Mouse (Mus musculus): ENCODE measurements at regions not wholly inside any gene's neighbourhood (a gene's known extent, or its start where the extent isn't known, plus 50 kb on each side); places are given as distances from the start of the nearest gene placed in this dataset.

DNA sequence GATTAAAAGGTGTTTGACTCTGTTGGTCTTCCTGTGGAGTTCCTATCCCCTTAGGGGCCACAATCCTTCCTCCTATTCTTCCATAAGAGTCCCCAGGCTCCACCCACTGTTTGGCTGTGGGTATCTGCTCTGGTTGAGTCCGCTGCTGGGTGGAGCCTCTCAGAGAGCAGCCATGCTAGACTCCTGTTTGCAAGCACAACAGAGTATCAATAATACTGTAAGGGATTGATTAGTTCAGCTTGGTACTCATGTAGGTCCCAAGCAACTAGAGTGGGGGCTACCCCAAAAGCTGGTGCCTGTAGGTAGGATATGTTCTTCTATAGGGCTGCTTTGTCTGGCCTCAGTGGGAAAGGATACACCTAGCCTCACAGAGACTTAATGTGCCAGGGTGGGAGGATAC is 113.0 kb downstream of the Spata18 start:
- Histone ChIP-seq H3K4me3 (replicated peaks) (no peak overlapping the region), H3K9ac (replicated peaks) (no peak overlapping the region), H3K27ac (replicated peaks) (no peak overlapping the region), H3K4me1 (peaks cover 2% of the 10 kb centered on the region; the same call in 1 of the 2 replicates), H3K4me2 (no peak overlapping the region), H3K9me3 (replicated peaks) (no peaks in the 10 kb centered on the region), H3K36me3 (no peaks in the 10 kb centered on the region), H3K27me3 (replicated peaks) (no peaks in the 10 kb centered on the region)
- ATAC-seq (ENCODE audit: low FRiP score) = no peak
- 86% methylated on average over 1 of the region's 1 CpGs for WGBS

DNA sequence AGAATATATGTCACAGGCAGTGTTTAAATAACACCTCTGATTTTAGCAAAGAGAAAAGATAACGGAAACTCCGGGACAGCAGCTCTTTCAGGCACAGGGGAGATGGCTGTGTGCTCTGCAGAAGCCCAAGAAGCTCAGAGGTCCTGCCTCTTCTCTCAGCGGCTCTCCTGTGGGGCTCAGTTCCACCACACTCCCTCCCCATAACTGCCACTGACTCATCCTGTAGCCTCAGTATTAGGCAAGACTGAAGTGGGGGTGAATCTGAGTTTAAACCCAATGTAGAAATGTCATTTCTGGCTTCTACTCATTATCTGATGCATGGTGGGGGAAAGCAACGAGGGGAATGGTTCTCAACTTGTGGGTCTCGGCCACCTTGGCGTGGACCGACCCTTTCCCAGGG is 114.3 kb downstream of the Spata18 start:
- Histone ChIP-seq H3K27me3 (replicated peaks) (no peaks in the 10 kb centered on the region), H3K4me2 (no peak overlapping the region), H3K9me3 (replicated peaks) (no peaks in the 10 kb centered on the region), H3K4me3 (replicated peaks) (no peak overlapping the region), H3K4me1 (peaks cover 2% of the 10 kb centered on the region; the same call in 1 of the 2 replicates), H3K9ac (replicated peaks) (no peak overlapping the region), H3K27ac (replicated peaks) (no peak overlapping the region), H3K36me3 (no peaks in the 10 kb centered on the region)
- 92% methylated on average over 7 of the region's 7 CpGs for WGBS
- ATAC-seq (ENCODE audit: low FRiP score) = no peak

DNA sequence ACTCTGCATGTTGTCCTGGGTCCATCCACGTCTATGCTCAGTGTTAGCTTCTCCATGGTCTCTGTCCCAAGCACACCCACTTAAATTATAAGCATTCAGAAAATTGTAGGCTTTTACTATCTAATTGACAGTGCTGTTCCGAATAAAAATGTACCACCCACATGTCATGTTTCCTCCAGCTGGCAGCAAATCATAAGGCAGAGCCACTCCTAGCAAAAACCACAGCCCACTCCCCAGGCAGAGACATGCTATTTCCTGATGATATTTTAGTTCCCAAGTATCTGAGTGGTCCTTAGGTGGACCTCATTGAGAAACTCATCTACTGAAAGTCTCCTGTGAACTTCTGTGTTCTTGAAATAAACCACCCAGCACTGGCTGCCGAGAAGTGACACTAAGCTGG is 117.1 kb downstream of the Spata18 start:
- no peaks in the 10 kb centered on the region for H3K36me3 ChIP-seq
- no peak overlapping the region for H3K9ac ChIP-seq (replicated peaks)
- no peaks in the 10 kb centered on the region for H3K4me1 ChIP-seq
- WGBS = 73% methylated on average over 3 of the region's 3 CpGs
- ATAC-seq (ENCODE audit: low FRiP score) = no peak
- no peak overlapping the region for H3K4me2 ChIP-seq
- no peak overlapping the region for H3K27ac ChIP-seq (replicated peaks)
- H3K4me3 ChIP-seq (replicated peaks) = no peak overlapping the region
- H3K9me3 ChIP-seq (replicated peaks) = no peaks in the 10 kb centered on the region
- no peaks in the 10 kb centered on the region for H3K27me3 ChIP-seq (replicated peaks)

DNA sequence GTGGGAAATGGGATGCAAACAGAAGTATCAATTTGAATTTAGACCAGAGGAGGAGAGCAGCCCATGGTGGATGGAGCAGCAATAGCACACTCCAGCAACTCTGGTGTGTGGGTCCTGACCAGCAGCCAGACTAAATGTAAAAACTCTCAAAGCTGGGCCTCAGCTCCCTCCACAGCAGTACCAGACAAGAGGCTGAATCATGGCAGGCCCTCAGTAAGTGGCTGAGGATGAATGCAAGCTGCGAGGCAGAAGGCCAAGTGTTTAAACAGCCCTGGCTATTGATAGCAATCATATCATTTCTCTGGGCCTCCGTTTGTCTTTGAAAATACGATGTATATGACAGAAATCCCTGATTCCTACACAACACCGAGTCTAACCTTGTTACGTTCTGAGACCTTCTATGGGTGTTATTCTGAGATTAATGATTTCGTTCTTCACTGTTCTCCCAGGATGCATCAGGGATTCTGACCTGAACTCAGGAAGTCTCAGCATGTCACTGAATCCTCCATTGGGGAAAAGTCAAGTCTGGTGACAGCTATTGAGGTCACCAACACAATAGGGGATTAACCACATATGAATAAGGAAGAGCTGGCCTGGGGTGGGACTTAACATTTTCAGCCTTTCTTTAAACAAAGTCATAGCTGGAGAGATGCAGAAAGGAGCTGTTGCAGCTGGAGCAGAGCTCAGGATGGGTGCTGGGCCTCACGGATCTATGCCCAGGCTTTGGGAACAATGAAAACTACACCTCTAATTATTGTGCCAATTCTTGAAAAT is 124.8 kb downstream of the Spata18 start:
- 84% methylated on average over 7 of the region's 7 CpGs for WGBS
- Histone ChIP-seq H3K27ac (replicated peaks) (no peak overlapping the region), H3K4me1 (no peaks in the 10 kb centered on the region), H3K36me3 (no peaks in the 10 kb centered on the region), H3K9ac (replicated peaks) (no peak overlapping the region), H3K4me3 (replicated peaks) (no peak overlapping the region), H3K9me3 (replicated peaks) (no peaks in the 10 kb centered on the region), H3K4me2 (no peak overlapping the region), H3K27me3 (replicated peaks) (no peaks in the 10 kb centered on the region)
- ATAC-seq (ENCODE audit: low FRiP score) = no peak

DNA sequence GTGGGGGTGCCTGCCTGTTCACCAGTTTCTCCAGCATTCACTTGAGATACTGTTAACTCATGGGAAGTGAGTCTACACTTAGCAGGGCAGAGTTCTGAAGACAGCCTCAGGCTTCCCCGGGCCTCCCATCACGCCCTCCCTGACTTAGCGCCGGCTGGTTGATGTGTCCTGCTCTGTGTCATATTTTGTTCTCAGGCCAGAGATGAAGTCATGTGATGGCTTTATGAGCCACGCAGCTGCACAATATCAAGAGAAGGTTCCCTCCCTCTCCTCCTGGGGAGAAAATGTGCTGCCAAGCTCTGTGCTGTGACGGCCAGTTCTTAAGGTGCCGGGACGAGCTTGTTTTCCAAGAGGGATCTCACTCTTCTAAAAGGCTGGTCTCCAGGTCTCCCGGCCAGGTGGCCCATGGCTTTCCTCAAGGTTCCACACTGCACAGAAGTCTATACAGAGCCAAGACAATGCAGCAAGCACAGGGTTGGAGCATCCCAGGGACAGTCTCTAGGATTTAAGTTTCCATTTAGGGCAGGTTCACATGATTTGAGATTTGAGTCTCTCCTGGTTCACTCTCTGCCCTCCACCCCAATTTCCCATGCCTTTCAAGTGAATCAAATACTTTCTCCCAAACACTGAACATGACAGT is 126.2 kb downstream of the Spata18 start:
- no peak for ATAC-seq (ENCODE audit: low FRiP score)
- Histone ChIP-seq H3K9me3 (replicated peaks) (no peaks in the 10 kb centered on the region), H3K4me3 (replicated peaks) (no peak overlapping the region), H3K4me2 (no peak overlapping the region), H3K36me3 (no peaks in the 10 kb centered on the region), H3K27me3 (replicated peaks) (no peaks in the 10 kb centered on the region), H3K4me1 (peaks cover 3% of the 10 kb centered on the region; the same call in 1 of the 2 replicates), H3K27ac (replicated peaks) (no peak overlapping the region), H3K9ac (replicated peaks) (no peak overlapping the region)
- 84% methylated on average over 9 of the region's 9 CpGs for WGBS

DNA sequence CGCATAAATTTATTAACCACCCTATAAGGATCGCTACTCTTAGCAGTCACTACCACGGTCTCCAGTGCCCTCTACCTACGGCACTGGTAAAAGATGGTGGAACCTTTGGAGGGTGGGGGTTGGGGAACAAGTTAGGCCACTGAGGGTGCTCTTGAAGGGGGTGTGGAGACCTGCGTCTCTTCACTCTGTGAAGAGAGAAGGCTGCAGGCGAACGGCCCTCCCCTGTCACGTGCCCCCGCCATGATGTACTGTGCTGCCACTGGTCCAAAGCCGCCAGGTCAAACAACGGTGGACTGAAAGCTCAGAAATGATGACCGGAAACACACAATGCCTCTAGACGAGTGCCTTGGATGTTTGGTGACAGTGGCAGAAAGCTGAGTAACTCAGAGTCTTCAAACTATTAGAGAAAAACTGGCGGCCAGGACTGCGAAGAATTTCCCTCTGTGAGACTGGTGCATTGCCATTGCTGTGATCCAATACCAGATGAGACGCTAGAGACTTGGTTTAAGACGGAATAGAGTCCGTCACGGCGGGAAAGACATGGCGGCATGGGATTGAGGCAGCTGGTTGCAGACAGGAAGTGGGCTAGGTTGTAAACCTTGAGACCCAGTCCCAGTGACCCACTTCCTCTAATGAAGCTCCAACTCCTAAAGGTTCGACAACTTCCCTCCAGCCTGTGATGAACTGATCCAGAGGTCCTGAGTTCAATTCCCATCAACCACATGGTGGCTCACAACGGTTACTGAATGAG is 130.2 kb downstream of the Spata18 start:
- Histone ChIP-seq H3K36me3 (no peaks in the 10 kb centered on the region), H3K27ac (replicated peaks) (no peak overlapping the region), H3K4me2 (no peak overlapping the region), H3K9me3 (replicated peaks) (no peaks in the 10 kb centered on the region), H3K4me1 (peaks cover 9% of the 10 kb centered on the region), H3K27me3 (replicated peaks) (no peaks in the 10 kb centered on the region), H3K4me3 (replicated peaks) (no peak overlapping the region), H3K9ac (replicated peaks) (no peak overlapping the region)
- WGBS = 88% methylated on average over 23 of the region's 23 CpGs
- no peak for ATAC-seq (ENCODE audit: low FRiP score)

DNA sequence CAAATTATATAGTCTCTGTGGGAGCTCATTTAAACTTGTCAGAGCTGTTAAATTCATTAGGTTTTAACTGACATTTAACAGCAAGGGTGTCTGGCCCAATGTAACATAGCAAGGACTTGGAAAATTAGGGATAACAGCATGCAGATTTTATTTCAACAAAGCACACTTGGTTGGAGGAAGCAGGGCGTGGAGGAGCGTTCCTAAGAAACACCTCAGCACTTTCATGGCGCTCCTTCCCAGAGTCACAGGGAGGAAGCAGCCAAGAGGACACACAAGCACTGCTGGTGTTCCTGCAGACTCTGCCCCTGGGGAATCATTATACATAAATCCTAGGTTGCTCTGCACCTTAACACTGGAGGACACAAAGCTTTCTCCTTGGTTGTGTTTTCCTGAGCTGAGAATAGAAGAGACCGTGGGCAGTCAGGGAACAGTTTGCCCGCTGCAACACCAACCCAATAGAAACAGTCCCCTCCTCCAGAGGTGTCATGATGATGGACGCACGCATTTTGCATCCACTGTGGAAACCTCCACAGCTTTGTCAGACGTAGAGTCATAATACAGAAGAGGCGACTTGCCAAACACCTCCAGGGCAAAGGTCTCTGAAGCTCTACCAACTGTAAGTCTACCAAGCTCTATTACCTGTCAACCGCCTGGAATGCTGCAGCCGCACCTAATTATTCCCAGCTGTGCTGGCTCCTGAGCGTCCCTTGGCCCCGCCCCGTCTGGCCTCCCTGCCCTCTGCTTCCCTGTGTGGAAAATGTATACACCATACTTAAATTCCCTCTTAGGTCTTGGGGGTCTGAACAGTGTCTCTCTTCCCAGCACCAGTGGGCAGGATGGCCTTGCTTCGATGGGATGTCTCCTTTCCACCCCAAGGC is 131.3 kb downstream of the Spata18 start:
- 0 out of 2 replicates have a peak overlapping the region, but pooled peaks have one; percentile 43 for H3K27ac ChIP-seq (replicated peaks)
- H3K4me1 ChIP-seq = peaks cover 9% of the 10 kb centered on the region
- no peak for ATAC-seq (ENCODE audit: low FRiP score)
- H3K27me3 ChIP-seq (replicated peaks) = no peaks in the 10 kb centered on the region
- H3K4me2 ChIP-seq = no peak overlapping the region
- no peak overlapping the region for H3K4me3 ChIP-seq (replicated peaks)
- 56% methylated on average over 15 of the region's 15 CpGs for WGBS
- H3K9ac ChIP-seq (replicated peaks) = no peak overlapping the region
- H3K36me3 ChIP-seq = no peaks in the 10 kb centered on the region
- H3K9me3 ChIP-seq (replicated peaks) = no peaks in the 10 kb centered on the region

DNA sequence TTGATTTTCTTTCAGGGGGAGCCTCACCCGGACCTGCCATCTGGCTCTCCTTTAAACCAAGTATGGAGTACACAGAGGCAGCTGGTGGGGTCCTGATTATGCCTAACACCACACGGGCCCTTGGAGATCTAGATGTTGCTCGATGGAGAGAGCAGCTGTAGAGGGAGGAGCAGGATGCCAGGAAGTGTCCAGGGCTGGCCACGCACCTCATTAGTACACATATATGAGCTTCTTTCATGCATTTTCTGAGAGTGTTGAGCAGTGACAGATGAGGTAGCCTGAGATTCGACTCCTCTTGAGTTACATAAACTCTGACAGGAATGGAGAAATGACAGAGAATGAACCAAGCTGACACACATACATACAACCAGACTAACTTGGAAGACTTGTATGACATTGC is 136.1 kb downstream of the Spata18 start:
- Histone ChIP-seq H3K4me3 (replicated peaks) (no peak overlapping the region), H3K9ac (replicated peaks) (no peak overlapping the region), H3K4me1 (peaks cover 7% of the 10 kb centered on the region), H3K4me2 (no peak overlapping the region), H3K9me3 (replicated peaks) (no peaks in the 10 kb centered on the region), H3K27ac (replicated peaks) (no peak overlapping the region), H3K27me3 (replicated peaks) (no peaks in the 10 kb centered on the region), H3K36me3 (no peaks in the 10 kb centered on the region)
- no peak for ATAC-seq (ENCODE audit: low FRiP score)
- 77% methylated on average over 5 of the region's 5 CpGs for WGBS

DNA sequence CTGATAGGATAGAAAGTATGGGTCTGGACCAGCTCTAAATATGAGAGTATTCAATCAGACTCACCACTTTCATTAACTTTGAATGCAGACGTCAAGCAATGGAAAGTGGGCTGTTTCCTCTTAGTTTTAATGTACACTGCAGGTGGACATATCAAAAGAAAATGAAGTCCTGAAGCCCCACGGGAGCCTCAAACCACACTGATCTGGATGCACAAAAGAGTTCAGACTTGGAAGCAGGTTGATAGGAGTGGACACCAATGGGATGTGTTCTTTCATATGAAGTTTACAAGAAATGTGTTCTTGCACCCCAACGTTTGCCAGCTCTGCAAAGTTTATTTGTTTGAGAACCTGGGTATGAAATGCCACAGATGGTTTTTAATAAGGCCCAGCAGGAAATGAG is 141.0 kb downstream of the Spata18 start:
- Histone ChIP-seq H3K27ac (replicated peaks) (no peak overlapping the region), H3K4me2 (no peak overlapping the region), H3K9me3 (replicated peaks) (no peaks in the 10 kb centered on the region), H3K27me3 (replicated peaks) (no peaks in the 10 kb centered on the region), H3K4me1 (no peaks in the 10 kb centered on the region), H3K36me3 (no peaks in the 10 kb centered on the region), H3K4me3 (replicated peaks) (no peak overlapping the region), H3K9ac (replicated peaks) (no peak overlapping the region)
- ATAC-seq (ENCODE audit: low FRiP score) = no peak
- WGBS = 83% methylated on average over 3 of the region's 3 CpGs

DNA sequence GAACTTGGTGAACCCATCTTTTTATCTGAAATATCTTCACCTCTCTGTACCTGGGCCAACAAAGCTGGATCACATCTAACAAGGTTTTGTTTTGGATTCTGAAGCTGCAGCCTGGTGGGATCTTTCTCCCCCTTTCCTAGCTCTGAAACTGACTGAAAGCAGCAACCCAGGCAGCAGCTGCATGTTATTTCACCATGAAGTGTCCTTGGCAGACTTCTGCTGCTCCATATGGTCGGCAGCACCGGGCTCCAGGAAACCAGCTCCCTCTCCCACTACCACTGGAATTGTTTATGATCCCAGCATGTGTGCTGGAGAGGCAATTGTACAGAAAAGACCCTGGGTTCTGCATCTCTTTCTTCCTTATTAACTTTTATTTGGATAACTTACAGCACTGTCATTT is 145.0 kb downstream of the Spata18 start:
- WGBS = 70% methylated on average over 2 of the region's 2 CpGs

DNA sequence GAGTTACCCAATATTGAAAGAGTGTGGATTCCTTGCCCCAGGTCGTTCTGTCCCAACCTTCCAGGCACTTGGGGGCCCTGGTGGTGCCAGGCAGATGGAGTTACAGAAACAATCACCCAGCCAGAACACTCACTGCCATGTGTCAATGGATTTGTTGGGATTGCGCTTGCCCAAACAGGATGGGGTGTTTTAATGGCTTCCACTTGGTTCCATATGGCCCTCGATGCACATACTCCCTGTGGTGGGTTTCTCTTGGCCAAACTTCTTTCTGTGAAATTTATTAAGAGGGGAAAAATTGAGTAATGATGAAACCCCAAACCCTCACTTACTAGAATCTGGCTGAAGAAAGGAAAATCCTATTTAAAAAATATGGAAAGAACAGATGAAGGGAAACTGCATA is 146.8 kb downstream of the Spata18 start:
- Histone ChIP-seq H3K9me3 (replicated peaks) (no peaks in the 10 kb centered on the region), H3K27ac (replicated peaks) (no peak overlapping the region), H3K27me3 (replicated peaks) (no peaks in the 10 kb centered on the region), H3K9ac (replicated peaks) (no peak overlapping the region), H3K4me2 (no peak overlapping the region), H3K4me1 (no peaks in the 10 kb centered on the region), H3K4me3 (replicated peaks) (no peak overlapping the region), H3K36me3 (no peaks in the 10 kb centered on the region)
- WGBS = 82% methylated on average over 3 of the region's 3 CpGs
- ATAC-seq (ENCODE audit: low FRiP score) = no peak

More for the DNA sequence above, 145.0 kb downstream of the Spata18 start:
- Histone ChIP-seq H3K36me3 (no peaks in the 10 kb centered on the region), H3K27me3 (replicated peaks) (no peaks in the 10 kb centered on the region), H3K4me2 (no peak overlapping the region), H3K27ac (replicated peaks) (no peak overlapping the region; the same call in 1 of the 2 replicates), H3K4me3 (replicated peaks) (no peak overlapping the region), H3K9me3 (replicated peaks) (no peaks in the 10 kb centered on the region), H3K4me1 (no peaks in the 10 kb centered on the region), H3K9ac (replicated peaks) (no peak overlapping the region)
- ATAC-seq (ENCODE audit: low FRiP score) = no peak
